Mouse (Mus musculus): ENCODE data around the gene B3gnt6. TPM values are rescaled to one million over a fixed set of nuclear protein-coding genes. Genes with fewer than 3 reads are reported as not detected.

The B3gnt6 gene
- polyA plus RNA-seq, 2 experiments, result 0.08 TPM; not detected in 1

DNA sequence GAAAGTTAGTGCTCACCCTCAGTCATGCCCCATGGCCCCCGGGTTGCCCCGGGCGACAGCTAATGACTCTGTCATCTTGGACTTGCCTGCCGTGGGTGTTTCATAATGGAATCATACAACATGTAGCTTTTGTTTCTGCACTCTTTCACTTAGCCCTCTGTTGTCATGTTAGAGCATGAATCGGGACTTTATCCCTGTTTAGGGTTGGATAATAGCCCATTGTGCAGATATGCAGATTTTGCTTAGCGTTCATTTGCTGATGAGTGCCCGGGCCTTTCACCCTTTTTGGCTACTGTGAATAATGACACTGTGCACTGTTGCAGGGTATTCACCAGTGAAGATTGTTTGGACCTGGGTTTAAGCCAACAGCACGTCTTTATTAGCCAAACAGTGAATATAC lies 12.6 kb downstream of the B3gnt6 start:
- Histone ChIP-seq H3K9ac (ENCODE audit: low read depth, low read length, severe bottlenecking) (no peak overlapping the region), H3K4me3 (replicated peaks; ENCODE audit: low read length) (no peak overlapping the region), H3K4me2 (replicated peaks; ENCODE audit: low read depth, low read length, severe bottlenecking) (no peak overlapping the region), H3K9me3 (ENCODE audit: control insufficient read depth, low read length) (no peaks in the 10 kb centered on the region), H3K4me1 (ENCODE audit: control insufficient read depth, insufficient read depth, low read length) (no peaks in the 10 kb centered on the region; the same call in 1 of the 2 replicates), H3K36me3 (ENCODE audit: control insufficient read depth, insufficient read depth, low read length) (no peaks in the 10 kb centered on the region), H3K27me3 (ENCODE audit: control insufficient read depth, insufficient read depth, low read length) (peaks cover under 1% of the 10 kb centered on the region; the same call in 1 of the 2 replicates), H3K27ac (replicated peaks; ENCODE audit: low read depth, low read length) (no peak overlapping the region)
- DNase-seq (ENCODE audit: low spot score), result no peak
- TF ChIP-seq POLR2A (IDR thresholded peaks at IDR 0.05; ENCODE audit: borderline replicate concordance, extremely low read depth, insufficient read depth, insufficient read length), result no peak
- WGBS, result 74% methylated on average over 8 of the region's 8 CpGs
- no peak for ATAC-seq (ENCODE audit: low FRiP score, low read depth)

DNA sequence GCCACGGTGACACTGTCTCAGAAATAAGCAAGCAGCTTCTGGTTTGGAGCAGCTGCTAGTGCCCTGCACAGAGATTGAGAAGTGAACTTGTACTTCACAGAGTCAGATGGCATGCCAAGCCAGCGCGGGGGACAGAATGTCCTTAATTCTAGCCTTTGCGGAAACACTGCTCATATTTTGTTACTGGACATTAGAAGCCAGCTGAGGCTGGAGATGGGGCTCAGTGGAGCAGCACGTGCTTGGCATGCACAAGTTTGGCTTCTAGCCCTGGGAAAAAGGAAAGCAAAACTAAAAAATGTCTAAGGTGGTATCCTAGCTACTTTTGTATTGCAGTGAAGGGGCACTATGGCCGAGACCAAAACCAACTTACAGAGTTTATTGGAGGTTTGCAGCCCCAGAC lies 14.0 kb downstream of the B3gnt6 start:
- no peak overlapping the region for H3K9ac ChIP-seq (ENCODE audit: low read depth, low read length, severe bottlenecking)
- DNase-seq (ENCODE audit: low spot score) (no peak), ATAC-seq (ENCODE audit: low FRiP score, low read depth) (no peak)
- H3K4me3 ChIP-seq (replicated peaks; ENCODE audit: low read length), result no peak overlapping the region
- H3K36me3 ChIP-seq (ENCODE audit: control insufficient read depth, insufficient read depth, low read length), result no peaks in the 10 kb centered on the region
- no peak overlapping the region for H3K4me2 ChIP-seq (replicated peaks; ENCODE audit: low read depth, low read length, severe bottlenecking)
- TF ChIP-seq POLR2A (IDR thresholded peaks at IDR 0.05; ENCODE audit: borderline replicate concordance, extremely low read depth, insufficient read depth, insufficient read length), result no peak
- H3K9me3 ChIP-seq (ENCODE audit: control insufficient read depth, low read length), result no peaks in the 10 kb centered on the region
- no peaks in the 10 kb centered on the region for H3K27me3 ChIP-seq (ENCODE audit: control insufficient read depth, insufficient read depth, low read length)
- no peak overlapping the region for H3K27ac ChIP-seq (replicated peaks; ENCODE audit: low read depth, low read length)
- 79% methylated on average over 6 of the region's 6 CpGs for WGBS
- no peaks in the 10 kb centered on the region; the same call in 1 of the 2 replicates for H3K4me1 ChIP-seq (ENCODE audit: control insufficient read depth, insufficient read depth, low read length)

DNA sequence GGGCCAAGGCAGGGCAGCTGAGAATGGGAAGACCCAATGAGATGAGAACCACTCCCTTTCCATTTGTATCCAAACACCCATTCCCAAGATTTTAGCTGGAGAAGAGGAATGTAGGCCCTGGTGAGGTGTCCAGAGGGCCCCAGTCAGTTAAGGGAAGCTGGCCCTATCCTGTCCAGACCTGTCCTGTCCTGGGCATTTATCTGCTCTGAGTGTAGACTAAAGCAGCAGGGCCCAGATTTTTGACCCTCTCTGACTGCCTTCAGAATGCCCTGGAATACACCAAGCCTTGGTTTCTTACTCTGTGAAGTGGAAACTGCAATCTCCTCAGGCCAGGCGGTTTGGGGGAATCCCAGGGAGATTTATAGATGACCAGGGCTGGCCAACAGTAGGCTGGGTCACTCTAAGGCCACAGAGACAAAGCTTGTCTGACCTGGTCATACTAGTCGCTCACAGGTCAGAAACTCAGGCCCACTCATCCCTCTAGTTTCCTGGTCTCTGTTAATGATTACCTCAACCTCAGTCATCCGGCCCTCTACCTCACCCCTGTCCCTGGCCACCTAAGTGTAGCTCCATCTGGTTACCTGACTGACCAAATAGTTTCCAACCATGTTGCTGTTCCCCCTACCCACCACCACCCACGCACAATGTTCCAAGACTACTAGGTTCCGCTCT lies 20.6 kb downstream of the B3gnt6 start:
- Histone ChIP-seq H3K9me3 (ENCODE audit: control insufficient read depth, low read length) (no peaks in the 10 kb centered on the region), H3K27me3 (ENCODE audit: control insufficient read depth, insufficient read depth, low read length) (no peaks in the 10 kb centered on the region), H3K4me3 (replicated peaks; ENCODE audit: low read length) (peak overlapping the region; percentile 74), H3K9ac (ENCODE audit: low read depth, low read length, severe bottlenecking) (peak overlapping the region; percentile 61), H3K4me2 (replicated peaks; ENCODE audit: low read depth, low read length, severe bottlenecking) (peak overlapping the region; percentile 72), H3K27ac (replicated peaks; ENCODE audit: low read depth, low read length) (no peak overlapping the region), H3K36me3 (ENCODE audit: control insufficient read depth, insufficient read depth, low read length) (no peaks in the 10 kb centered on the region), H3K4me1 (ENCODE audit: control insufficient read depth, insufficient read depth, low read length) (0 out of 2 replicates have a peak, but pooled peaks cover 5% of the 10 kb centered on the region)
- ATAC-seq (ENCODE audit: low FRiP score, low read depth), result 0 out of 2 replicates have a peak, but pooled peaks have one; percentile 13
- no peak for TF ChIP-seq POLR2A (IDR thresholded peaks at IDR 0.05; ENCODE audit: borderline replicate concordance, extremely low read depth, insufficient read depth, insufficient read length)
- 90% methylated on average over 5 of the region's 5 CpGs for WGBS
- DNase-seq (ENCODE audit: low spot score), result no peak

DNA sequence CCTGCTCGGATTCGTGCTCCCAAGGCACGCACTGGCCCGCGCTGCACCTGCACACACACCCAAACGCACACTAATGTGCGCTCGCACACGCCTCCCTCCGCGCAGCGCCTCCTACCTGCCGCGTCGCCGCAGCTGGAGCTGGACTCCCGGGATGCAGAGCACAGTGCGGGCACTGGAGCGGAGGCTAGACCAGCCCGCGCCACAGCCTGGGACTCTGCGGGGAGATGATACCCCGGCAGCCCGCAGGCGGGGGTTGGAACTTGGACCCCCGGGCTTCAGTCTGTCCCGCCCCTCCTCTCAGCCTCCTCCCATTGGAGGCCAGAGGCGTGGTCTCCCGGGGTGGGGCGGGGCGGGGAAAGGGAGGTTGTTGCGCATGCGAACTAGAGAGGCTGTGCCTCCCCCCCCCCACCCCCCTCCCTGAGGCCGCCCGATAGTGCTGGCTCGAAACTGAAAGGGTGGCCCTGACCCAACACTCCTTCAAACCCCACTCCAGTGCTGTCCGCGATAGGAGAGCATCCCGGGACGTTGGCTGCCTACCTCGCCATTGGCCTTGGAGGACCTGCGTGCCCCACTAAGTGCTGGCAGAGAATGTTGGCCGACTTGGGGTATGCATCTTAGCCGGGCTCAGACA lies 21.2 kb downstream of the B3gnt6 start, which contains the start of gene Capn5:
Gene Capn5, minus strand, starts transcription at position 346 of the 631 bp plus-strand sequence.
- Histone ChIP-seq H3K36me3 (ENCODE audit: control insufficient read depth, insufficient read depth, low read length) (no peaks in the 10 kb centered on the region), H3K9ac (ENCODE audit: low read depth, low read length, severe bottlenecking) (peak within 1 kb of the TSS; percentile 61), H3K27ac (replicated peaks; ENCODE audit: low read depth, low read length) (no peak within 1 kb of the TSS), H3K9me3 (ENCODE audit: control insufficient read depth, low read length) (no peaks in the 10 kb centered on the region), H3K27me3 (ENCODE audit: control insufficient read depth, insufficient read depth, low read length) (no peaks in the 10 kb centered on the region), H3K4me2 (replicated peaks; ENCODE audit: low read depth, low read length, severe bottlenecking) (peak within 1 kb of the TSS; percentile 72), H3K4me3 (replicated peaks; ENCODE audit: low read length) (peak within 1 kb of the TSS; percentile 74), H3K4me1 (ENCODE audit: control insufficient read depth, insufficient read depth, low read length) (0 out of 2 replicates have a peak, but pooled peaks cover 5% of the 10 kb centered on the region)
- peak; percentile 90 for ATAC-seq (ENCODE audit: low FRiP score, low read depth)
- WGBS, result 3% methylated on average over 28 of the region's 44 CpGs
- peak; percentile 73 for DNase-seq (ENCODE audit: low spot score)
- TF ChIP-seq POLR2A (IDR thresholded peaks at IDR 0.05; ENCODE audit: borderline replicate concordance, extremely low read depth, insufficient read depth, insufficient read length), result no peak

DNA sequence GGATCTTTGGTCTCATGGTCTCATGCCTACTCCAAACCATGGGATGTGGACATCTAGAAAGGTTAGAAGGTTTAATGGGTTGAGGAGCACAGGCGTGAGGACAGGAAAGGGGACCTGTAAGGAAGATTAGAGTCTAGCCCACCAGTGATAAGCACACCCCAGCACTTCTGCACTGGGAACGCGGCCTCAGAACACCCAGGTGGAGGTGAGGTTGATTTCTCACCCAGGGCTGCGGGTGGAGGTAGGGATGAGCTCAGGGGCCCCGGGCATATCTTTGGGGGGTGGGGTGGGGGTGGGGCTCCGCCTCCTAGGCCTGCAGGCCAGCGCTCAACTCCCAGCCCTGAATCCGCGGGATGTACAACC lies 21.7 kb downstream of the B3gnt6 start:
- Histone ChIP-seq H3K27me3 (ENCODE audit: control insufficient read depth, insufficient read depth, low read length) (no peaks in the 10 kb centered on the region), H3K4me2 (replicated peaks; ENCODE audit: low read depth, low read length, severe bottlenecking) (peak overlapping the region; percentile 72), H3K4me1 (ENCODE audit: control insufficient read depth, insufficient read depth, low read length) (0 out of 2 replicates have a peak, but pooled peaks cover 5% of the 10 kb centered on the region), H3K36me3 (ENCODE audit: control insufficient read depth, insufficient read depth, low read length) (no peaks in the 10 kb centered on the region), H3K9ac (ENCODE audit: low read depth, low read length, severe bottlenecking) (peak overlapping the region; percentile 61), H3K9me3 (ENCODE audit: control insufficient read depth, low read length) (no peaks in the 10 kb centered on the region), H3K4me3 (replicated peaks; ENCODE audit: low read length) (peak overlapping the region; percentile 74), H3K27ac (replicated peaks; ENCODE audit: low read depth, low read length) (no peak overlapping the region)
- DNase-seq (ENCODE audit: low spot score), result no peak
- TF ChIP-seq POLR2A (IDR thresholded peaks at IDR 0.05; ENCODE audit: borderline replicate concordance, extremely low read depth, insufficient read depth, insufficient read length), result no peak
- no peak for ATAC-seq (ENCODE audit: low FRiP score, low read depth)
- WGBS, result 7% methylated on average over 7 of the region's 9 CpGs
